Mouse (Mus musculus) heart, postnatal 0 days (tissue): ENCODE results near the gene Ccdc188.

Source experiments
- CTCF ChIP-seq: IDR thresholded peaks from 2 replicates; pipeline ENCODE4 v1.5.1; 2016; ENCODE audit warnings: antibody characterized with exemption, control low read depth, low read depth
- EP300 ChIP-seq: IDR thresholded peaks from 2 replicates; pipeline ENCODE4 v1.6.1; 2016; ENCODE audit warnings: antibody characterized with exemption, low read depth

- TF ChIP-seq CTCF (no peak), EP300 (no peak)
Measured at GRCm38 (mm10) chr16:18202061-18202460, 15.6 kb upstream of the Ccdc188 start.
